Mouse (Mus musculus) cerebellum, adult 8-10 months (tissue): ENCODE data around the gene Rnf130.

Source experiments
- DNase-seq: peaks from one replicate; pipeline ENCODE4 v3.0.0; 2022

Gene Rnf130

GRCm38 (mm10) chr11:50145529-50145928, 120.4 kb downstream of the Rnf130 start:
- no peak for DNase-seq

- no peak for DNase-seq
These were observed 121.0 kb downstream of the Rnf130 start for GRCm38 (mm10) chr11:50146121-50146520.

GRCm38 (mm10) chr11:50147267-50147957, 122.3 kb downstream of the Rnf130 start:
- no peak for DNase-seq

GRCm38 (mm10) chr11:50147958-50148476, 122.9 kb downstream of the Rnf130 start:
- no peak for DNase-seq

- DNase-seq: no peak
These were observed 124.1 kb downstream of the Rnf130 start for GRCm38 (mm10) chr11:50149200-50149599.

GRCm38 (mm10) chr11:50149603-50150150, 124.5 kb downstream of the Rnf130 start:
- DNase-seq: no peak

GRCm38 (mm10) chr11:50151374-50151773, 126.2 kb downstream of the Rnf130 start:
- no peak for DNase-seq

- DNase-seq: no peak
These were observed 129.0 kb downstream of the Rnf130 start for GRCm38 (mm10) chr11:50154166-50154565.
